Mouse (Mus musculus): ENCODE results near the gene Cox4i2. TPM values are rescaled to one million over a fixed set of nuclear protein-coding genes. Genes with fewer than 3 reads are reported as not detected.

Gene Cox4i2
- under 1 TPM; 0.51 to 0.93 TPM for total RNA-seq (2023)

GRCm38 (mm10) chr2:152753944-152754711 is at the start of gene Cox4i2:
Cox4i2 (plus strand) TSS chr2:152754173.

DNA sequence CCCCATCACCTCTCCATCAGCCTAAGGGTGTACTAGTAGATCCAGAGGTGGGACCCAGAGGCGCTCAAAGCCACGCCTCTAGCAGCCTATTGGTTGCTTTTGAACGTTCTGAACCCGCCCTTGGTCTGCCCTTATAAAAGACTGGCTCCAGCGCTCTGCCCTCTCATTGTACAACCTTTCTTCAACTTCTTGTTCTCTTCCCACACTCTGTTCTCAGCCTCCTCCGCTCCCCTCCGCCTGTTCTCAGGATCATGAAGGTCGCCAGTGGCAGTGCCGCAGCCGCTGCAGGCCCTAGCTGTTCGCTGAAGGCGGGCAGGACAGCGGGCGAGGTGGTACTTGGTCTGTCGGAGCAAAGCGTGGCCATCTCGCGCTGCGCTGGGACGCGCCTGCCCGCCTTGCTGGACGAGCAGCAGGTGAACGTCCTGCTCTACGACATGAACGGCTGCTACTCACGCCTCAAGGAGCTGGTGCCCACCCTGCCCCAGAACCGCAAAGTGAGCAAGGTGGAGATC is 17.8 kb upstream of the Cox4i2 start, which contains the start of gene Id1:
Gene Id1 (plus strand): TSS at position 162 of the 512 bp plus-strand sequence.

Other genes starting within 250 kb of the Cox4i2 start
- not detected for gene Defb26, start 242.5 kb upstream of the Cox4i2 start, total RNA-seq (2023)
- not detected for gene Defb28, start 235.9 kb upstream of the Cox4i2 start, total RNA-seq (2023)
- not detected for gene Defb29, start 214.1 kb upstream of the Cox4i2 start, total RNA-seq (2023)
- not detected for gene Gm17416, start 184.8 kb upstream of the Cox4i2 start, total RNA-seq (2023)
- not detected for gene Defb21, start 181.4 kb upstream of the Cox4i2 start, total RNA-seq (2023)
- not detected for gene Defb19, start 173.9 kb upstream of the Cox4i2 start, total RNA-seq (2023)
- not detected for gene Defb45, start 154.8 kb upstream of the Cox4i2 start, total RNA-seq (2023)
- not detected for gene Defb36, start 149.8 kb upstream of the Cox4i2 start, total RNA-seq (2023)
- 1 to 10 TPM in 1 of 2 experiments, not detected in 1; 1.7 TPM for gene Defb25, start 131.1 kb upstream of the Cox4i2 start, total RNA-seq (2023)
- 10 to 100 TPM; 10.2 to 11.2 TPM for gene Rem1, start 127.2 kb upstream of the Cox4i2 start, total RNA-seq (2023)
- gene H13, start 84.7 kb upstream of the Cox4i2 start, total RNA-seq (2023), result 100 to 1,000 TPM; 132 to 147 TPM
- 10 to 100 TPM; 13.8 to 15.9 TPM for gene Mcts2, start 67.1 kb upstream of the Cox4i2 start, total RNA-seq (2023)
- 10 to 100 TPM; 48.3 to 57.3 TPM for gene Id1, start 17.9 kb upstream of the Cox4i2 start, total RNA-seq (2023)
- 10 to 100 TPM; 29.6 to 30.5 TPM for gene Bcl2l1, start 77.6 kb downstream of the Cox4i2 start, total RNA-seq (2023)
- gene Tpx2, start 93.8 kb downstream of the Cox4i2 start, total RNA-seq (2023), result 10 to 100 TPM; 46.7 to 49.4 TPM
- under 1 TPM in 1 of 2 experiments, not detected in 1; 0.15 TPM for gene Mylk2, start 157.2 kb downstream of the Cox4i2 start, total RNA-seq (2023)
- not detected for gene Foxs1, start 179.0 kb downstream of the Cox4i2 start, total RNA-seq (2023)
- gene Dusp15, start 197.5 kb downstream of the Cox4i2 start, total RNA-seq (2023), result not detected
- gene Ttll9, start 208.3 kb downstream of the Cox4i2 start, total RNA-seq (2023), result not detected

All from neutrophil, adult 59 days (primary cell).